Mouse (Mus musculus) stomach, embryonic 15.5 days (tissue): ENCODE results near the gene Olfr66. TPM values are rescaled to one million over a fixed set of nuclear protein-coding genes. Genes with fewer than 3 reads are reported as not detected.

Source experiments
- ATAC-seq: fragments of 200-750 bp; cut with Nextera tagmentation; 2 replicates; pipeline ENCODE4 v1.8.0; 2017; ENCODE audit warnings: low read depth, moderate number of reproducible peaks, moderate TSS enrichment; ENCODE audit not compliant: insufficient read depth, low FRiP score
- H3K27ac ChIP-seq: fragments of 300-500 bp; sonication (generic); 2 replicates; pipeline ENCODE4 v1.5.1; 2015; ENCODE audit warnings: mild to moderate bottlenecking, inconsistent platforms
- H3K27me3 ChIP-seq: fragments of 300-500 bp; sonication (generic); replicated peaks from 2 replicates; pipeline ENCODE4 v1.6.1; 2015; ENCODE audit warnings: inconsistent platforms
- H3K36me3 ChIP-seq: fragments of 300-500 bp; sonication (generic); 2 replicates; pipeline ENCODE4 v1.6.1; 2015; ENCODE audit warnings: inconsistent platforms
- H3K4me1 ChIP-seq: fragments of 300-500 bp; sonication (generic); 2 replicates; pipeline ENCODE4 v1.6.1; 2015; ENCODE audit warnings: inconsistent platforms
- H3K4me2 ChIP-seq: fragments of 300-500 bp; sonication (generic); 2 replicates; pipeline ENCODE4 v1.6.1; 2015; ENCODE audit warnings: mild to moderate bottlenecking, inconsistent platforms
- H3K4me3 ChIP-seq: fragments of 300-500 bp; sonication (generic); replicated peaks from 2 replicates; pipeline ENCODE4 v1.5.1; 2015; ENCODE audit warnings: inconsistent platforms
- H3K9ac ChIP-seq: fragments of 300-500 bp; sonication (generic); 2 replicates; pipeline ENCODE4 v1.6.1; 2015; ENCODE audit warnings: inconsistent platforms
- H3K9me3 ChIP-seq: fragments of 300-500 bp; sonication (generic); 2 replicates; pipeline ENCODE4 v1.6.1; 2016; ENCODE audit warnings: inconsistent platforms
- WGBS: fragments of 180-500 bp; shearing (Covaris S2); methylation state at CpG from one replicate; pipeline ENCODE4 v1.1.7; 2015; 5-methylcytosine and 5-hydroxymethylcytosine counted together
- polyA plus RNA-seq: library from polyadenylated mRNA; unstranded; fragments of >200 nt; fragmentation: Nextera tagmentation; extraction: Ambion mirVana; gene quantifications from 2 replicates; pipeline ENCODE4 v1.2.1, GENCODE M21; 2015

The Olfr66 gene
- polyA plus RNA-seq, 1 experiment from 2014 or later: not detected

DNA sequence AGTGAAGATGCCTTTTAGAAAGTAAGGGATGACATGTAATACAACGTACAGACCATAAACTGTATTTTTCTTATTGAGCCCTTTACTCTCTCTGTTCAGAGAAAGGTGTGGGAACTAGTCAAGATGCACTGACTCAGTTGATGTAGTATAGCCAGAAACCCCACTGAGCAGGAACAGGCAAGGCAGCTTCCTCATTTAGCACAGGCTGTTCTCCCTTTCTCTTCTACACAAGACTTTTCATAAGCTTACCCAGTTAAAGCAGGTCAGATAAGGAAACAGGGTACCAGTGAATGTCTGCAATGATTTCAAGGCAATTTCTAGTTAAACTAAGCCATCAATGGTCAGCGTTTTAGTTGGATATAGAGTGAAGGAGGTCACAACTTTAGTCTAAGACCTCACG, 24.5 kb downstream of the Olfr66 start:
- Histone ChIP-seq H3K27ac (no peak overlapping the region), H3K4me3 (no peak overlapping the region), H3K4me1 (no peaks in the 10 kb centered on the region), H3K36me3 (no peaks in the 10 kb centered on the region), H3K9me3 (no peaks in the 10 kb centered on the region), H3K27me3 (no peaks in the 10 kb centered on the region), H3K4me2 (no peak overlapping the region), H3K9ac (no peak overlapping the region)
- 75% methylated on average over 3 of the region's 3 CpGs for WGBS
- ATAC-seq: no peak

GRCm38 (mm10) chr7:103860855-103861254, 25.2 kb downstream of the Olfr66 start:
- H3K4me1 ChIP-seq: no peaks in the 10 kb centered on the region
- no peak overlapping the region for H3K27ac ChIP-seq
- no peaks in the 10 kb centered on the region for H3K27me3 ChIP-seq
- ATAC-seq: peak; percentile 89
- H3K9ac ChIP-seq: no peak overlapping the region
- H3K4me3 ChIP-seq: no peak overlapping the region
- H3K36me3 ChIP-seq: no peaks in the 10 kb centered on the region
- H3K4me2 ChIP-seq: no peak overlapping the region
- WGBS: 36% methylated on average over 1 of the region's 1 CpGs
- H3K9me3 ChIP-seq: no peaks in the 10 kb centered on the region

DNA sequence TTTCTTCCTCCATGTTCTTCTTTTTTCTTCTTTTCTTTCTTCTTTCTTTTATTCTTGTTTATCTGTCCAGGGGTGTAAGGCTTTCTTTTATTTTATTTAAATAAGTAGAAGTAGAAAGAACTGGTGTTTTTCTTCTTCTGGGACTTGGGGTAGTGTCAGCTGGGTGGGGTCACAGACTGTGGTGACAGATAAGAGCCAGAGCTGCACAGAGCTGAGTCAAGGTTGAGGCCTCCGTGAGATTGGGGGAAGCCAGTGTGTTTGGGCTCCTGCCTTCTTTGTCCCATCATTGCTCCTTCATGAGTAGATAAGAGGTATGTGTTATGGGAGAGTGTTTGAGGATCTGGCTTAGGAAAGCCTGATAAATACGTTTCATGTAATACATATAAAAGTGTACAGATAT, 27.0 kb downstream of the Olfr66 start:
- H3K4me2 ChIP-seq: no peak overlapping the region
- peak; percentile 94 for ATAC-seq
- no peak overlapping the region for H3K4me3 ChIP-seq
- no peak overlapping the region for H3K9ac ChIP-seq
- H3K36me3 ChIP-seq: no peaks in the 10 kb centered on the region
- H3K4me1 ChIP-seq: no peaks in the 10 kb centered on the region
- no peaks in the 10 kb centered on the region for H3K9me3 ChIP-seq
- H3K27ac ChIP-seq: no peak overlapping the region
- 59% methylated on average over 2 of the region's 2 CpGs for WGBS
- no peaks in the 10 kb centered on the region for H3K27me3 ChIP-seq

GRCm38 (mm10) chr7:103854669-103855068, 31.4 kb downstream of the Olfr66 start:
- Histone ChIP-seq H3K36me3 (no peaks in the 10 kb centered on the region), H3K9ac (no peak overlapping the region), H3K4me3 (no peak overlapping the region), H3K9me3 (no peaks in the 10 kb centered on the region), H3K27me3 (no peaks in the 10 kb centered on the region), H3K4me1 (no peaks in the 10 kb centered on the region), H3K27ac (no peak overlapping the region), H3K4me2 (no peak overlapping the region)
- no peak for ATAC-seq
- WGBS: 49% methylated on average over 1 of the region's 1 CpGs

DNA sequence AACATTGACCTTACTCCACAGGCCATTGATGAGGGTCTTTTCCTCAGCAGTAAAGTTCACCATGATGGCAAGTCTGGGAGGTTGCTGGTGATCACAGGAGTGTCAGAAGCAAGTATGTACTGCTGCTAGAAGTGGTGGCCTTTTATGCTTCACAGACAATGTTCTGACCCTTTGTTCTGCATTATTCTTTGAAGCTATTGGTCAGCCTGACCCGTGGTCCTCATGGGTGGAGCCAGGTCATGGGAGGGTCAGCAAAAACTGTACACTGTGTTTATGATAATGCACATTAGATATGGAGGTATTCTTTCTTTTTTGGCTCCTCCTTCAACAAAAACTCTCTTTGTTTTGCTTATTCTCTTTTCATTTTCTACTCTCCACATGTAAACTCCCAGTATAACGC, 33.0 kb downstream of the Olfr66 start, which contains the start of gene Hbb-y:
TSS of gene Hbb-y (minus strand) at position 127 of the 400 bp plus-strand sequence.
- H3K27me3 ChIP-seq: no peaks in the 10 kb centered on the region
- ATAC-seq: no peak
- 57% methylated on average over 2 of the region's 2 CpGs for WGBS
- H3K4me1 ChIP-seq: no peaks in the 10 kb centered on the region
- H3K9me3 ChIP-seq: no peaks in the 10 kb centered on the region
- no peak within 1 kb of the TSS for H3K27ac ChIP-seq
- H3K4me2 ChIP-seq: no peak within 1 kb of the TSS
- H3K4me3 ChIP-seq: no peak within 1 kb of the TSS
- H3K9ac ChIP-seq: no peak within 1 kb of the TSS
- no peaks in the 10 kb centered on the region for H3K36me3 ChIP-seq

DNA sequence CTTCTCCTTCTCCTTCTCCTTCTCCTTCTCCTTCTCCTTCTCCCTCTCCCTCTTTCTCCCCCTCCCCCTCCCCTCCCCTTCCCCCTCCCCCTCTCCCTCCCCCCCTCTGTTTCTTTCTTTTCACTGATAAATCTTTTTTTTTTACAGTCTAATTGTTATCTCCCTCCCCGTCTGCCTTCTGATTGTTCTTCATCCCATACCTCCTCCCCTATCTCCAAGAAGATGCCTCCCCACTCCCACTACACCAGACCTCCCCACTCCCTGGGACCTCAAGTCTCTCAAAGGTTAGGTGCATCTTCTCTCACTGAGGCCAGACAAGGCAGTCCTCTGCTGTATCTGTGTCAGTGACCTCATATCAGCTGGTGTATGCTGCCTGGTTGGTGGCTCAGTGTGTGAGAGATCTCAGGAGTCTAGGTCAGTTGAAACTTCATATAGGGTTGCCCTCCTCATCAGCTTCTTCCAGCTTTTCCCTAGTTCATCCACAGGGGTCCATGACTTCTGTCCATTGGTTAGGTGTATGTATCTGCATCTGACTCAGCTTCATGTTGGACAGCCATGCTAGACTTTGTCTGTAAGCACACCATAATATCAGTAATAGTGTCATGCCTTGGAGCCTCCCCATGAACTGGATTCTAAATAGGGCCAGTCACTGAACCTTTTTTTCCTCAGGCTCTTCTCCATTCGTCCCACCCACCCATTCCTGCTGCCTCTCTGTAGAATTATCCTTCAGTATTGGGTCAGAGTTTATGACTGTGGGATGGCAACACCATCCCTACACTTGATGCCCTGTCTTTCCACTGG, 41.3 kb downstream of the Olfr66 start:
- 44% methylated on average over 1 of the region's 2 CpGs for WGBS
- no peak for ATAC-seq
- Histone ChIP-seq H3K4me1 (no peaks in the 10 kb centered on the region), H3K27ac (no peak overlapping the region), H3K9me3 (no peaks in the 10 kb centered on the region), H3K36me3 (no peaks in the 10 kb centered on the region), H3K27me3 (no peaks in the 10 kb centered on the region), H3K4me2 (no peak overlapping the region), H3K9ac (no peak overlapping the region), H3K4me3 (no peak overlapping the region)

- Histone ChIP-seq H3K4me2 (no peak within 1 kb of the TSS), H3K4me3 (no peak within 1 kb of the TSS), H3K36me3 (no peaks in the 10 kb centered on the region), H3K9ac (no peak within 1 kb of the TSS), H3K9me3 (no peaks in the 10 kb centered on the region), H3K4me1 (no peaks in the 10 kb centered on the region), H3K27me3 (no peaks in the 10 kb centered on the region), H3K27ac (no peak within 1 kb of the TSS)
- no peak for ATAC-seq
- 66% methylated on average over 2 of the region's 2 CpGs for WGBS
These were observed 43.0 kb downstream of the Olfr66 start, which contains the start of gene Hbb-bh1 for GRCm38 (mm10) chr7:103843034-103843433. Gene Hbb-bh1 (minus strand): TSS chr7:103843164.

DNA sequence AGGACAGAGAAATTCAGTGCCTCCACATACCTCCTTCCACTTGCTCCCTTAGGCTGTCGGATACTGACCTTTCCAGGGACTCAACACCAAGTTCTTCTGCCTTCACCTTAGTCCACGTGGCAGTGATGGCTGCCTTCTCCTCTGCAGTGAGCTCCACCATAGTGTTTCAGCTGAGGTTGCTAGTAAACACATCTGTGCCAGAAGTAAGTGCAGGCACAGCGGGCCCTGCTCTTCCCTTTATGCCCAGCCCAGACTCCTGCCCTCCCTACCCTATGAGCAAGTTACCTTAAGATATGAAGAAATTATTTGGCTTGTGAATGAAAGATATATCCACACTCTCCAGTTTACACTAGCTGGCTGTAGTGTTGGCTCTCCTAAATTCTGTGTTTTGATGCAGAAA, 45.8 kb downstream of the Olfr66 start, which contains the start of gene Hbb-bh2:
TSS of gene Hbb-bh2 (minus strand) at position 253 of the 400 bp plus-strand sequence.
- Histone ChIP-seq H3K4me1 (no peaks in the 10 kb centered on the region), H3K36me3 (no peaks in the 10 kb centered on the region), H3K9me3 (no peaks in the 10 kb centered on the region), H3K4me2 (no peak within 1 kb of the TSS), H3K27me3 (no peaks in the 10 kb centered on the region), H3K4me3 (no peak within 1 kb of the TSS), H3K9ac (no peak within 1 kb of the TSS), H3K27ac (no peak within 1 kb of the TSS)
- ATAC-seq: no peak
- WGBS: 69% methylated on average over 3 of the region's 3 CpGs

Other genes starting within 250 kb of the Olfr66 start
- gene Olfr622, start 243.6 kb downstream of the Olfr66 start, polyA plus RNA-seq: not detected in 2 replicates
- gene Olfr623, start 222.6 kb downstream of the Olfr66 start, polyA plus RNA-seq: not detected in 2 replicates
- gene Olfr624, start 215.1 kb downstream of the Olfr66 start, polyA plus RNA-seq: 0.03 and 0.04 TPM in 2 replicates
- not detected in 2 replicates for gene Olfr625-ps1, start 203.5 kb downstream of the Olfr66 start, polyA plus RNA-seq
- gene Olfr243, start 171.6 kb downstream of the Olfr66 start, polyA plus RNA-seq: not detected in 2 replicates
- gene Olfr628, start 155.9 kb downstream of the Olfr66 start, polyA plus RNA-seq: not detected in 2 replicates
- not detected in 2 replicates for gene Olfr629, start 141.3 kb downstream of the Olfr66 start, polyA plus RNA-seq
- not detected in 2 replicates for gene Olfr630, start 128.9 kb downstream of the Olfr66 start, polyA plus RNA-seq
- gene Olfr69, start 114.7 kb downstream of the Olfr66 start, polyA plus RNA-seq: not detected in 2 replicates
- not detected in 2 replicates for gene Olfr68, start 106.6 kb downstream of the Olfr66 start, polyA plus RNA-seq
- gene Olfr67, start 94.4 kb downstream of the Olfr66 start, polyA plus RNA-seq: not detected in 2 replicates
- 3,099 and 5,430 TPM in 2 replicates for gene Hbb-bt, start 72.3 kb downstream of the Olfr66 start, polyA plus RNA-seq
- 8,336 and 14,080 TPM in 2 replicates for gene Hbb-bs, start 58.2 kb downstream of the Olfr66 start, polyA plus RNA-seq
- gene Hbb-bh2, start 45.7 kb downstream of the Olfr66 start, polyA plus RNA-seq: not detected in 2 replicates
- gene Hbb-bh1, start 43.1 kb downstream of the Olfr66 start, polyA plus RNA-seq: 4.5 and 5.1 TPM in 2 replicates
- gene Hbb-y, start 33.0 kb downstream of the Olfr66 start, polyA plus RNA-seq: 247 and 357 TPM in 2 replicates
- gene Olfr64, start 8.2 kb upstream of the Olfr66 start, polyA plus RNA-seq: not detected in 2 replicates
- gene Olfr65, start 17.2 kb upstream of the Olfr66 start, polyA plus RNA-seq: not detected in 2 replicates
- gene Olfr631, start 42.6 kb upstream of the Olfr66 start, polyA plus RNA-seq: not detected in 2 replicates
- not detected in 2 replicates for gene Olfr632, start 48.1 kb upstream of the Olfr66 start, polyA plus RNA-seq
- not detected in 2 replicates for gene Olfr633, start 58.2 kb upstream of the Olfr66 start, polyA plus RNA-seq
- not detected in 2 replicates for gene Olfr635, start 84.9 kb upstream of the Olfr66 start, polyA plus RNA-seq
- gene Olfr638, start 112.5 kb upstream of the Olfr66 start, polyA plus RNA-seq: not detected in 2 replicates
- gene Olfr639, start 131.1 kb upstream of the Olfr66 start, polyA plus RNA-seq: not detected in 2 replicates
- not detected in 2 replicates for gene Olfr640, start 139.3 kb upstream of the Olfr66 start, polyA plus RNA-seq
- gene Olfr641, start 149.2 kb upstream of the Olfr66 start, polyA plus RNA-seq: not detected in 2 replicates
- gene Olfr642, start 166.4 kb upstream of the Olfr66 start, polyA plus RNA-seq: not detected in 2 replicates
- gene 4930516K23Rik, start 175.2 kb upstream of the Olfr66 start, polyA plus RNA-seq: not detected in 2 replicates
- not detected in 2 replicates for gene Olfr644, start 185.6 kb upstream of the Olfr66 start, polyA plus RNA-seq
- gene Olfr645, start 199.2 kb upstream of the Olfr66 start, polyA plus RNA-seq: not detected in 2 replicates
- gene Olfr646, start 218.6 kb upstream of the Olfr66 start, polyA plus RNA-seq: not detected in 2 replicates
- not detected in 2 replicates for gene Ubqln5, start 243.6 kb upstream of the Olfr66 start, polyA plus RNA-seq